Mouse (Mus musculus): ENCODE measurements at regions not wholly inside any gene's neighbourhood (a gene's known extent, or its start where the extent isn't known, plus 50 kb on each side); places are given as distances from the start of the nearest gene placed in this dataset.

- DNase-seq (ENCODE audit: low spot score) (no peak), ATAC-seq (ENCODE audit: low FRiP score) (no peak)
- Histone ChIP-seq H3K4me2 (replicated peaks; ENCODE audit: low read depth, low read length) (no peak overlapping the region), H3K36me3 (ENCODE audit: control insufficient read depth, insufficient read depth, low read length) (no peaks in the 10 kb centered on the region), H3K27ac (ENCODE audit: low read depth, low read length) (no peak overlapping the region), H3K4me1 (replicated peaks; ENCODE audit: control insufficient read depth, insufficient read depth, low read length) (no peaks in the 10 kb centered on the region), H3K9me3 (ENCODE audit: control insufficient read depth, low read length) (no peaks in the 10 kb centered on the region), H3K9ac (ENCODE audit: low read depth, low read length) (no peak overlapping the region), H3K4me3 (ENCODE audit: low read depth, low read length) (no peak overlapping the region), H3K27me3 (ENCODE audit: control insufficient read depth, insufficient read depth, low read length) (no peaks in the 10 kb centered on the region)
- WGBS: 84% methylated on average over 6 of the region's 6 CpGs
Observed at GRCm38 (mm10) chr3:128723100-128723499, 476.6 kb upstream of the Pitx2 start.

DNA sequence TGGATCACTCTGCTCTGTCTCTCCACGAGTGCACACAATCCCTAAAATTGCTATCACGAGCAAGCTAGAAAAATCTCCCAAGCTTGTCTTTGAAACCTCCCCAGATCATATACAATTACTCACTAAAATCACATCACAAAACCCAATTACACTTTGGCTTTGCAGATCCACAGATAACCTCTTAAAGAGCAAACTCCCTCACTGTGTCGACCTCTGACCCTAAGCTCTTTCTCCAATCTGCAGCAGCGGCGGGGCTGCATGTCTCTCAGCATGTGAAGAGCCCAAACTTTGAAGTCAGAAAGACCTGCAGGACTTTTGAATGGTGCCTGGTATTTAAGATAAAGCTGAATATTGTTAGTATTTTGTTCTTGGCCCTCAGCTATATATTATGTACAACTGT lies 479.4 kb upstream of the Pitx2 start:
- H3K27me3 ChIP-seq (ENCODE audit: control insufficient read depth, insufficient read depth, low read length): no peaks in the 10 kb centered on the region
- no peaks in the 10 kb centered on the region for H3K4me1 ChIP-seq (replicated peaks; ENCODE audit: control insufficient read depth, insufficient read depth, low read length)
- H3K36me3 ChIP-seq (ENCODE audit: control insufficient read depth, insufficient read depth, low read length): no peaks in the 10 kb centered on the region
- H3K9ac ChIP-seq (ENCODE audit: low read depth, low read length): no peak overlapping the region
- H3K4me2 ChIP-seq (replicated peaks; ENCODE audit: low read depth, low read length): no peak overlapping the region
- no peak overlapping the region for H3K4me3 ChIP-seq (ENCODE audit: low read depth, low read length)
- H3K27ac ChIP-seq (ENCODE audit: low read depth, low read length): no peak overlapping the region
- DNase-seq (ENCODE audit: low spot score) (peak; percentile 31), ATAC-seq (ENCODE audit: low FRiP score) (no peak)
- WGBS: 30% methylated on average over 5 of the region's 5 CpGs
- H3K9me3 ChIP-seq (ENCODE audit: control insufficient read depth, low read length): no peaks in the 10 kb centered on the region

GRCm38 (mm10) chr3:128719226-128719625 lies 480.5 kb upstream of the Pitx2 start:
- Histone ChIP-seq H3K36me3 (ENCODE audit: control insufficient read depth, insufficient read depth, low read length) (no peaks in the 10 kb centered on the region), H3K4me2 (replicated peaks; ENCODE audit: low read depth, low read length) (no peak overlapping the region), H3K27me3 (ENCODE audit: control insufficient read depth, insufficient read depth, low read length) (no peaks in the 10 kb centered on the region), H3K27ac (ENCODE audit: low read depth, low read length) (no peak overlapping the region), H3K9me3 (ENCODE audit: control insufficient read depth, low read length) (no peaks in the 10 kb centered on the region), H3K4me3 (ENCODE audit: low read depth, low read length) (no peak overlapping the region), H3K4me1 (replicated peaks; ENCODE audit: control insufficient read depth, insufficient read depth, low read length) (no peaks in the 10 kb centered on the region), H3K9ac (ENCODE audit: low read depth, low read length) (no peak overlapping the region)
- ATAC-seq (ENCODE audit: low FRiP score) (no peak), DNase-seq (ENCODE audit: low spot score) (peak; percentile 4)
- 69% methylated on average over 7 of the region's 7 CpGs for WGBS

- H3K9ac ChIP-seq (ENCODE audit: low read depth, low read length): no peak overlapping the region
- no peak overlapping the region for H3K4me3 ChIP-seq (ENCODE audit: low read depth, low read length)
- 79% methylated on average over 3 of the region's 3 CpGs for WGBS
- no peaks in the 10 kb centered on the region for H3K4me1 ChIP-seq (replicated peaks; ENCODE audit: control insufficient read depth, insufficient read depth, low read length)
- no peaks in the 10 kb centered on the region for H3K27me3 ChIP-seq (ENCODE audit: control insufficient read depth, insufficient read depth, low read length)
- no peaks in the 10 kb centered on the region for H3K36me3 ChIP-seq (ENCODE audit: control insufficient read depth, insufficient read depth, low read length)
- ATAC-seq (ENCODE audit: low FRiP score) (no peak), DNase-seq (ENCODE audit: low spot score) (no peak)
- H3K27ac ChIP-seq (ENCODE audit: low read depth, low read length): no peak overlapping the region
- H3K9me3 ChIP-seq (ENCODE audit: control insufficient read depth, low read length): no peaks in the 10 kb centered on the region
- H3K4me2 ChIP-seq (replicated peaks; ENCODE audit: low read depth, low read length): no peak overlapping the region
Observed at GRCm38 (mm10) chr3:128707270-128707669, 492.4 kb upstream of the Pitx2 start.

- H3K4me3 ChIP-seq (ENCODE audit: low read depth, low read length): no peak overlapping the region
- DNase-seq (ENCODE audit: low spot score) (peak; percentile 14), ATAC-seq (ENCODE audit: low FRiP score) (peak; percentile 54)
- no peaks in the 10 kb centered on the region for H3K9me3 ChIP-seq (ENCODE audit: control insufficient read depth, low read length)
- H3K36me3 ChIP-seq (ENCODE audit: control insufficient read depth, insufficient read depth, low read length): no peaks in the 10 kb centered on the region
- H3K4me2 ChIP-seq (replicated peaks; ENCODE audit: low read depth, low read length): no peak overlapping the region
- H3K9ac ChIP-seq (ENCODE audit: low read depth, low read length): no peak overlapping the region
- H3K27me3 ChIP-seq (ENCODE audit: control insufficient read depth, insufficient read depth, low read length): no peaks in the 10 kb centered on the region
- H3K27ac ChIP-seq (ENCODE audit: low read depth, low read length): no peak overlapping the region
- WGBS: 75% methylated on average over 8 of the region's 8 CpGs
- no peaks in the 10 kb centered on the region for H3K4me1 ChIP-seq (replicated peaks; ENCODE audit: control insufficient read depth, insufficient read depth, low read length)
Observed at GRCm38 (mm10) chr3:128668468-128669127, 531.1 kb upstream of the Pitx2 start.

- H3K9me3 ChIP-seq (ENCODE audit: control insufficient read depth, low read length): no peaks in the 10 kb centered on the region
- H3K27ac ChIP-seq (ENCODE audit: low read depth, low read length): no peak overlapping the region
Observed at GRCm38 (mm10) chr3:128665184-128665583, 534.5 kb upstream of the Pitx2 start.

GRCm38 (mm10) chr3:128636960-128637755 lies 562.5 kb upstream of the Pitx2 start:
- H3K4me2 ChIP-seq (replicated peaks; ENCODE audit: low read depth, low read length): no peak overlapping the region
- H3K9me3 ChIP-seq (ENCODE audit: control insufficient read depth, low read length): no peaks in the 10 kb centered on the region
- no peak overlapping the region for H3K9ac ChIP-seq (ENCODE audit: low read depth, low read length)
- no peaks in the 10 kb centered on the region for H3K4me1 ChIP-seq (replicated peaks; ENCODE audit: control insufficient read depth, insufficient read depth, low read length)
- no peak overlapping the region for H3K4me3 ChIP-seq (ENCODE audit: low read depth, low read length)
- H3K27ac ChIP-seq (ENCODE audit: low read depth, low read length): no peak overlapping the region
- H3K27me3 ChIP-seq (ENCODE audit: control insufficient read depth, insufficient read depth, low read length): no peaks in the 10 kb centered on the region
- WGBS: 79% methylated on average over 18 of the region's 18 CpGs
- no peak for DNase-seq (ENCODE audit: low spot score)
- no peaks in the 10 kb centered on the region for H3K36me3 ChIP-seq (ENCODE audit: control insufficient read depth, insufficient read depth, low read length)
- ATAC-seq (ENCODE audit: low FRiP score): no peak

More at GRCm38 (mm10) chr3:128665184-128665583, 534.5 kb upstream of the Pitx2 start:
- Histone ChIP-seq H3K4me2 (replicated peaks; ENCODE audit: low read depth, low read length) (no peak overlapping the region), H3K4me3 (ENCODE audit: low read depth, low read length) (no peak overlapping the region), H3K9ac (ENCODE audit: low read depth, low read length) (no peak overlapping the region), H3K4me1 (replicated peaks; ENCODE audit: control insufficient read depth, insufficient read depth, low read length) (no peaks in the 10 kb centered on the region), H3K36me3 (ENCODE audit: control insufficient read depth, insufficient read depth, low read length) (no peaks in the 10 kb centered on the region), H3K27me3 (ENCODE audit: control insufficient read depth, insufficient read depth, low read length) (no peaks in the 10 kb centered on the region)
- 79% methylated on average over 3 of the region's 3 CpGs for WGBS
- DNase-seq (ENCODE audit: low spot score) (no peak), ATAC-seq (ENCODE audit: low FRiP score) (no peak)

GRCm38 (mm10) chr3:128627696-128628095 lies 572.0 kb upstream of the Pitx2 start:
- WGBS: 95% methylated on average over 1 of the region's 1 CpGs
- H3K36me3 ChIP-seq (ENCODE audit: control insufficient read depth, insufficient read depth, low read length): no peaks in the 10 kb centered on the region
- H3K4me3 ChIP-seq (ENCODE audit: low read depth, low read length): no peak overlapping the region
- no peaks in the 10 kb centered on the region for H3K4me1 ChIP-seq (replicated peaks; ENCODE audit: control insufficient read depth, insufficient read depth, low read length)
- no peak overlapping the region for H3K27ac ChIP-seq (ENCODE audit: low read depth, low read length)
- H3K9me3 ChIP-seq (ENCODE audit: control insufficient read depth, low read length): no peaks in the 10 kb centered on the region
- H3K9ac ChIP-seq (ENCODE audit: low read depth, low read length): no peak overlapping the region
- H3K4me2 ChIP-seq (replicated peaks; ENCODE audit: low read depth, low read length): no peak overlapping the region
- no peak for ATAC-seq (ENCODE audit: low FRiP score)
- H3K27me3 ChIP-seq (ENCODE audit: control insufficient read depth, insufficient read depth, low read length): no peaks in the 10 kb centered on the region
- no peak for DNase-seq (ENCODE audit: low spot score)

GRCm38 (mm10) chr3:128616675-128617074 lies 583.0 kb upstream of the Pitx2 start:
- DNase-seq (ENCODE audit: low spot score): no peak
- Histone ChIP-seq H3K27ac (ENCODE audit: low read depth, low read length) (no peak overlapping the region), H3K9ac (ENCODE audit: low read depth, low read length) (no peak overlapping the region), H3K9me3 (ENCODE audit: control insufficient read depth, low read length) (no peaks in the 10 kb centered on the region), H3K27me3 (ENCODE audit: control insufficient read depth, insufficient read depth, low read length) (no peaks in the 10 kb centered on the region), H3K4me1 (replicated peaks; ENCODE audit: control insufficient read depth, insufficient read depth, low read length) (no peaks in the 10 kb centered on the region), H3K4me2 (replicated peaks; ENCODE audit: low read depth, low read length) (no peak overlapping the region), H3K36me3 (ENCODE audit: control insufficient read depth, insufficient read depth, low read length) (no peaks in the 10 kb centered on the region), H3K4me3 (ENCODE audit: low read depth, low read length) (no peak overlapping the region)
- no peak for ATAC-seq (ENCODE audit: low FRiP score)
- WGBS: 87% methylated on average over 6 of the region's 6 CpGs

Data from hindbrain, embryonic 11.5 days (tissue).